Mouse (Mus musculus): Measurements from ENCODE around the gene Fgf2. TPM values are rescaled to one million over a fixed set of nuclear protein-coding genes. Genes with fewer than 3 reads are reported as not detected.
A peak's percentile ranks its signal among the peaks of the same experiment; 100 is the strongest.

The Fgf2 gene
- 3.2 TPM in 2 replicates for polyA plus RNA-seq (2012; rRNA removed)

DNA sequence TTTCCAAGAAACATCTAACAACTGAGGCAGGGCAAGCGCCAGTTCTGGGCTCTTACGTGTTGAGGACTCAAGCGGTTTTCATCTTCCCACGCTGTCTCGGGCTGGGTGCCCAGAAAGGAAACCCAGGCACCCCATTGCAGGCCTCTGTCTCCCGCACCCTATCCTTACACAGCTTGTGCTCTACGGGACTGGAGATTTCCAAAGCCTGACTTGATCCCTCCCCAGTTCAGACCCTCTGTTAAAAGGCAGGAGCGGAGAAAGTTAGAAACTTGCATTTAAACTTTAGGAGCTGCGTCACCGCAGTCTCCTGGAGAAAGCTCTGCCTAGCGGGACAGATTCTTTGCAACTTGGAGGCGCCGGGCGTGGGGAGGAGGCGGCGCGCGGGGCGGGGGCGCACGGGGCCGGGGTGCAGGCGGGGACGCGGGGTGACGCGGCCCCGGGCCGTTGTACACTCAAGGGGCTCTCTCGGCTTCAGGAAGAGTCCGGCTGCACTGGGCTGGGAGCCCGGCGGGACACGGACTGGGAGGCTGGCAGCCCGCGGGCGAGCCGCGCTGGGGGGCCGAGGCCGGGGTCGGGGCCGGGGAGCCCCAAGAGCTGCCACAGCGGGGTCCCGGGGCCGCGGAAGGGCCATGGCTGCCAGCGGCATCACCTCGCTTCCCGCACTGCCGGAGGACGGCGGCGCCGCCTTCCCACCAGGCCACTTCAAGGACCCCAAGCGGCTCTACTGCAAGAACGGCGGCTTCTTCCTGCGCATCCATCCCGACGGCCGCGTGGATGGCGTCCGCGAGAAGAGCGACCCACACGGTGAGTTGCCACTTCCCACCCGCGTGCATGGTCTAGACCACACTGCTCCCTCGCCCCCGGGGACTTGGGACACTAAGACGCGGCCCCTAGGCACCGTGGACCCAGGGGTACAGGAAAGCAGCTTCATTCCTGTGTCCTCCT, at the start of gene Fgf2:
Gene Fgf2, plus strand, starts transcription at position 126 of the 945 bp plus-strand sequence.
- peak in 1 of 2 experiments; percentile 73 for DNase-seq (ENCODE audit: extremely low spot score in 1 of 2, low spot score in 1 of 2)

DNA sequence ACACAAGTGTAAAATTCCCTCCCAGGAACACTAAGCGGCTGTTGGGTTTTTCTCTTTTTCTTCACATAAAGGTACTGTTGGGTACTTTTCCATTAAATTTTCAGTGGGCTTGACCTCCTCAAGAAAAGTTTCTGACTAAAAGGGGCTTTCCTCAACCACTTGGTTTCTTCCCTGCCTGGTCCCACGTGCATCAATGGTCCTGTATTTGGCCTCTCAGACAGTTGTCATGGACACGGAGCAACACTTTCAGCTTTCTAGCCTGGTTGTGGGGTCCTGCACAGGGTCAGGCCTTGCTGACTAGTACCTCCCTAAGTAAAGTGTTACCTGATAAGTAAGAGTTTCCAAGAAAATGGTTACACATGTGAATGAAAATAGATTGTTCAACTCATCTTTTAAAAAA, 48.7 kb upstream of the Fgf2 start:
- no peak for DNase-seq (ENCODE audit: extremely low spot score in 1 of 2, low spot score in 1 of 2)

DNA sequence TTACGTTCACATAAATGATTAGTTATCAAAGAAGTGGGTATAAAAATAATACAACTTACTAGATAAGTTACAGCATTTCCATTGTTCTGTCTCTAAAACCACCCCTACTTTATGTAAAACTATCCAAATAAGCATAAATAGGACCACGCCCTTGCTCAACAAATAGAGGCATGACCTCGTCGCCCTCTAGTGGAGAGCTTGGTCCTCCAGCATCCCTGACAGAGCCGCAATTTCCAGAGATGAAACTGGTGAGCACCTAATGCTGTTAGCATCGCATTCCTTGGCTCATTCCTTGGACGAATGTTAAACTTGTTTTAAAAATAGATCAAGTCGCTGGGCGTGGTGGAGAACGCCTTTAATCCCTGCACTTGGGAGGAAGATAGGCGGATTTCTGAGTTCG, 45.5 kb upstream of the Fgf2 start:
- DNase-seq (ENCODE audit: extremely low spot score in 1 of 2, low spot score in 1 of 2), result peak in 1 of 2 experiments; percentile 54

DNA sequence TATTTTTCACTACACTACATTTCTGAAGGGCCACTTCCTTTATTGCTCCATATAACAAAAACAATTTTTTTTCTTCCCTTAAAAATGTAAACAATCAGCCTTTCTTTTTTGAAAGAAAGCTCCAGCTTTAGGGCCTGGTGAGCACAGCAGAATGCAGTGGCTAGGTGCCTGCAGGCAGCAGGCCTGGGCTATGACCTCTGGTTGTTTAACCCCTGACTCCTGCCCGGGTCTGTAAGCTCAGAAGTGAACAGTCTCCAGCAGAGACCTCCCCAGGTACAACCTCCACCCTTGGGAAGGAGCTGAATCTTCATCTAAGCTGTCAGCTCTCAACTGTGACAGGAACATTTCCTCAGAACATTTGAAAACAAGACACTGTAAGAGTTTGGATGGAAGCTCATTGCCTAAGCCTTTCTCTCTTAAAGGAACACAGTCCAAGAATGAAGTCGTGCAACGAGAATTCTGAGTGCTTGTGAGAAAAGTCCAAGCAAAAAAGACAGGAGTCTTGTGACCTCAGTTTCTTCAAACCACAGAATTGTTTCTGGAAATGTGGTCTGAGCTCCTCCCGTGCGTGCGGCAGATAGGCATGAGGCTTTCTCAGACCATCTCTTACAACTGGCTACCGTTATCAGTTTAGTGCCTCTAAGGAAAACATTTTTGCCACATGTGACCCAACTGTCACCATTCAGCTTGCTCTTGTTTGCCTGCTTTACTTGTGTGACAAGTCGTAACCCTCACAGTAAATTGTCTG, 44.6 kb upstream of the Fgf2 start:
- no peak for DNase-seq (ENCODE audit: extremely low spot score in 1 of 2, low spot score in 1 of 2)

DNA sequence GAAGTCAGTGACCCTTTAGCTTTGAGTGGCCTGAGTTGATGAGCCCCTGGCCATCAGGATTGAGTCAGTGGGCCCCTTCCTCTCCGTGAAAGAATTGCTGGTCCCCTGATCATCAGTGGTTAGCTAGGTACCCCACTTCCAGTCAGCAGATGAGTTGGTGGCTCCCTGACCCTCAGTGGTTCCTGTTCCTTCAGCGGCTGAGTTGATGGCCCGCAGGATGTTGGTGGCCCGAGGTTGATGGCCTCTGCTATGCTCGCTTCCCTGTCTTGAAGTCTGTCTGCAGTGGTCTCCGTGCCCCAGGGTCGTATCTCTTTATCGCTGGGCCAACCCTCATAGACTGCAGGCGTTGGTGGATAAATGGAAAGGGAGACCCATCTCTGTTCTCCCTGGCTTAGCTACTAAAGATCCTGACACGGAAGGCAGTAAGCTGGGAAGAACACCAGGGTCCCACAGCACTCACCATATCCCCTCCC, 36.2 kb upstream of the Fgf2 start:
- peak in 1 of 2 experiments; percentile 11 for DNase-seq (ENCODE audit: extremely low spot score in 1 of 2, low spot score in 1 of 2)

DNA sequence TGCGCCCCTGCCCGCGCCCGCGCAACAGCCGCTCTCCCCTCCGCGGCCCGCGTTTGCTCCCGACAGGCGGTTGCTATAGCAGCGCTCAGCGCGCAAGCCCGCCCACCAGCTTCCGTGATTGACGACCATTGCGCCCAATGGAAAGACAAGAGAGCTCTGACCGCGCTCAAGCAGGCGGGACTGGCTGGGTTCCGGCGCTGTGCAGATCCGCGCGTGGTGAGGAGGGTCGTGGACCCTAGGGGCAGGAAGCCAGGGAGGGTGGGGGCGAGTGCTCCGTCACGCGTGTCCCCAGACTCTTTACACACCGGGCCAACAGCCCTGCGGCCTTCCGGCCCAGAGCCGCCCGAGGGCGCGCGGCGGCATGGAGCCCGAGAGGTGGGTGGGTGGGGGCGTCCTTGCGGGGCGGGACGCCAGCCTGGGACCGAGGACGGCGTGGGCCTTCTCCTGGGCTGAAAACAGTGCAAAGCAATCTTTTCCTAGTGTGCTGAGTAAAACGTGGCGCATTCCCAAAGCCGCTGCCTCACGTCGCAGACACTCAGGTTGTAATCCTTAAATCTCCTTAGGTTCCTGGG, 35.7 kb upstream of the Fgf2 start, which contains the start of the genes Bbs12 and Cetn4:
Gene Bbs12, plus strand, starts transcription at position 185 of the 572 bp plus-strand sequence.
Gene Cetn4, minus strand, starts transcription at position 339 of the 572 bp plus-strand sequence.
- peak; percentile 89 to 99 for DNase-seq (ENCODE audit: extremely low spot score in 1 of 2, low spot score in 1 of 2)

DNA sequence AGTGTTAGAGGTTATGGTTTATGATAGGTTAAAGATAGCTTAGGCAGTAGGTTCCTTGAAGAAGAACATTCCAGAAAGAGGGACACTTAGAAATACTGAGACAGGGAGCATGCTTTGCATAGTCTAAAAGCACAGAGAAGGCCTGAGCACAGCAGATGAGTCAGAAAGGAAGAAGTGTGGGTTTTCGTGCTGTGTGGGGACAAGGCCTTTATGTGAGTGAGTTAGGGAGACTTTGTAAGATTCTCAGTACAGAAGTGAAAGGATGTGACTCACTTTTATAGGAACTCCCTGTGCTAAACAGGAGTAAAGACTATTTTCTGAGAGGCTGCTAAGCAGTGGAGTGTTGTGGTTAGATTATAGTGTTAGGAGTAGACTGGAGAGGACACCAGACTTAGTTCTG, 34.8 kb upstream of the Fgf2 start:
- peak; percentile 61 to 76 for DNase-seq (ENCODE audit: extremely low spot score in 1 of 2, low spot score in 1 of 2)

DNA sequence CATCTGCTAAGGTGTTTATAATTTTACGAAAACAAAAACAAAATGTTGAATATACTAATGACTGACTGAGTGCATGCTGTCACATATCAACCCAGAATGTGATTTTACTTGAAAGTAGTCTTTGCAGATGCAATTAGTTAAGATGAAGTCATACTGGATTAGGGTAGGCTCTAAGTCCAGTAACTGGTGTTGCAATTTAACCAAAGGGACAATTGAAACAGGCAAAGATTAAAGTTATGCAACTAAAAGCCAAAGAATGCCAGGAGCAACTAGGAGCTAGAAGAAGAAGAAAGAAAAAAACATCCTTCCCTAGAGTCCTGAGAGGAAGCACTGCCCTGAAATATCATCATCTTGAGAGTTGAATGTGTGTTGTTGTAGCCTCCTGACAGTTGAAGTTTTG, 31.9 kb upstream of the Fgf2 start:
- no peak for DNase-seq (ENCODE audit: extremely low spot score in 1 of 2, low spot score in 1 of 2)

DNA sequence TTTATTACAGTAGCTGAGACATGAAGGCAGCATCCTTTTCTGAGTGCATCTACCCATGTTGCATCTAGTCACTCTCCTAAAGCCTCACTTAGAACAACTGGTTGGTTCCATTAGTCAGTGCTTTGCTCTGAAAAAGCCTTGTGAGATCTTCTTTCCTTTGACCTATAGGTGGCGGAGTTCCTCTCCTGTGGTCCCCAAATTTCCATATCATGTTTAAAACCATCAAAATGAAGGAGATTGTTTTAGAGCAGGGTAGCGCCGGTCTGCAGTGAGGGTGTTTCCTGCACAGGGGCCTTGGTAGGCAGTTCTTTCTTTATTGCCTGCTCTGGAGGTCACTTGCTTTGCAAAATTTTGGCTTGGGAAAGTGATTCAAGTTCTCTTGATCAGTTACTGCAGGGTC, 23.8 kb upstream of the Fgf2 start:
- peak in 1 of 2 experiments; percentile 39 for DNase-seq (ENCODE audit: extremely low spot score in 1 of 2, low spot score in 1 of 2)

DNA sequence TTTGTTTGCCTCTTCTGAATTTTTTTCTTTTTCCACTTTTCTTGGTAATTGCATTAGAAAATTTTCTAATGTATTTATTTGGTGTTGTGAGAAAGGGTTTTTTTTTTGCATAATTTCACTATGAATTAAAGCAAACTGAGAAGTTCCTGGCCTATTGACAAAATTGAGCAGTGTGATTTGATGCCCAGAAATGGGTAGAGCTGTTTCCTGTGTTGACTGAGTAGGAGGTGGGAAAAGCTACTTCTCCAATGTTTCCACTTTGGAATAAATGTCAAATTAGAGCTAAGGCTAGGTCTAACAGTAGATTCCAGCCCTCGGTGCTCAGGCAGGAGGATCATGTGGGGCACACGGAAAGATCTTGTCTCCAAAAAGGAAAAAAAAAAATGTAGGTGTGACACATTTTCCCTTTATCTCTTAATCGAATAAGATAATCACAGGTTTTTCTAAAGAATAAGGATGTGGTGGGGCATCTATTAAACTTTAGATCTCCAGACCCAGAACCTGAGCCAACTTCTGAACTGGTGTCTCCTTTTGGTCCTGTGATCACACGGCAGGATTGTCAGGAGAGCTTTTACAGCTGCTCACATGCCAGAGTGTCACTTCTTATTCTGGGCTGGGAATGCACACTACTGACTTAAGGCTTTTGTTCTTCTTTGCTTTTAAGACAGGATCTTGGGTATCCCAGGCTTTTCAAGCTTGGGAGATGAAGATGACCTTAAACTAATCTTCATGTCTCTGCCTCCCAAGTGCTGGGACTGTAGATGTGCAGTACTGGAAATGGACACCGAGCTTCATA, 22.6 kb upstream of the Fgf2 start:
- DNase-seq (ENCODE audit: extremely low spot score in 1 of 2, low spot score in 1 of 2), result no peak

DNA sequence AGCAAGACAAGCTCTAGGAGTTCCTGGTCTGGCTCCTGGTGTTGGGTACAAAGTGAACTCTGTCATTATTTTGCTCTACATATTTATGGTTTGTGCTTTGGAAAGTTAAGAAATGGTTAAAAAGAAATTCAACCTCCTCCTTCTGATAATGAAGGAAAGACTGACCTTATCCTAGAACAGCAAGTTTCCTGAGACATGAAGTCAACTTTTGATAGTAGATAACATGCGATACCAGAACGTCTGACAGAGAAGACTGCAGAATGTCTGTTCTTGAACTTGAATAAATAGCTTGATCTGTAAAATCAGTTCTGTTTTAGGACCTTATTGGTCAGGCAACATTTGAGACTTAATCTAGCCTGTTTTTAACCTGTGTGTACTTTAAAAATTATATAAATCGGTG, 21.5 kb upstream of the Fgf2 start:
- DNase-seq (ENCODE audit: extremely low spot score in 1 of 2, low spot score in 1 of 2), result no peak

DNA sequence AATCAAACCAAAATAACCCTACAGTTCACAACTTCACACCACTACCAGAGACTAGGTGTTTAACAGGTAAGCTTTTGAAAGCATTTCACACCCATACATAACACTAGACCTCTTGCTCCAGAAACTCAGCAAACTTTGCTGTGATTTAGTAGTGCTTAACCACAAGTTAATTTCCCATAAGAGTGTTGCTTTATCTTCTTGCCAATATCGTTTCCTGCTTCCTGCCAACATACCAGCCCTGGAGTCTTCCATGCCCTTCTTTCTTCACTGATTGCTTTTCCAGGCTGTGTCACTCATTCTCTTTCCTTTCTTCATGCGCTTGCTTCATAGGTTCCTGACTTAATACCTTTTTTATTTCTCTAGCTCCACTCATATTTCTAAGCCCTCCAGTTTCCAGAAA, 19.7 kb upstream of the Fgf2 start:
- DNase-seq (ENCODE audit: extremely low spot score in 1 of 2, low spot score in 1 of 2), result no peak

DNA sequence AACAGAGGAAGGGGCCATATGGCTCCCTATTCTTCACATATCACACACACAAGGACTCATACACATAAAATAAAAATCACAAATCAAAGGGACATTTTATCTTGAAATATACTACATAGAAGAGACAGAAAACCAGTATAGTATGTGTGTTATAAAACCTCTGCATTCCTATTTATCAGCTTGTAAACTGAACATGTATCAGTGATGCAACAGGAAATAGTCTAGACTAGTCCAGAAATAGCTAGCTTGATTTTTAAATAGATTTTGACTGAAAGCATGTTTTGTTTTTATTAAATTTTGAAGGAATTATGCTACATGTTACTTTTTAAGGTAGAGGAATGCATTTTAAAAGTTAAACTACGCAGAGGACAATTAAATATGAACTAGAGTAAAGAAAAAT, 18.2 kb upstream of the Fgf2 start:
- DNase-seq (ENCODE audit: extremely low spot score in 1 of 2, low spot score in 1 of 2), result no peak

DNA sequence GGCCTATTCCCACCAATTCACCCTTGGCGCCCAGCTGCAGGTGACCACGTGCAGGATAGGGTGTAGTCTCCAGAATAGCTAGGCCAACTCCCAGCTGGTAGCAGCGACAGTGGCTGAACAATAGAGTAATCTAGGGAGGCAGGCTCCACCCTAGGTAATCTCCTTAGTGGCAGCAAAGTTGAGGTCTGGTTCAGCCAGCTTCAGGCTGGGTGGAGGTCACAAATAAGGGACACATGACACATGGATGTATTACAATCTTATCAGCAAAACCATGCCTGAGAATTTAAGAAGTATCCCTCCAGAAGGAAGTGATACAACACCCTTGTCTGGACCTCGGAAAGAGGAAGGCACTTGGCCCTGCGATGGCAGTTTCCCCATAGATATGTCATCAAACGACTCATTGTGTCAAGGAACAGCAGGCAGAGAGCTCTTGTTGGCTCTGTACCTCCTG, 16.1 kb upstream of the Fgf2 start:
- DNase-seq (ENCODE audit: extremely low spot score in 1 of 2, low spot score in 1 of 2), result no peak

DNA sequence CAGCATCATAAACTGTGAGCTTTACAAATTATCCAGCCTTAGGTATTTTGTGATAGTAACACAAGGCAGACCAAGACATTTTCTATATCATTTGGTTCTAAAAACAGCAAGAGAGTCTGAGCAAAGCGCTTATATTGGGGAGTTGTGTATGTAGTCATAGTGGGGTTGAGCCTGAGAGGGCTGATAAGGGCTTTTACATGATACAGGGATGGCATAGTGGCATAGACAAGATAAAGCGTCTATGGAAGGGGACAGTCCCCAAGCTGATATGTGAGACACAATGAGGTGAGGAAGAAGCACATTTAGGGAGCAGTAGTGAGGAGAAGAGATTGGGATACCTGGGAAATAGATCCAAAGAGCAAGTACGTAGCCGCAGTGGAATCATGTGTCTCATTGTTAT, 14.1 kb upstream of the Fgf2 start:
- DNase-seq (ENCODE audit: extremely low spot score in 1 of 2, low spot score in 1 of 2), result no peak

DNA sequence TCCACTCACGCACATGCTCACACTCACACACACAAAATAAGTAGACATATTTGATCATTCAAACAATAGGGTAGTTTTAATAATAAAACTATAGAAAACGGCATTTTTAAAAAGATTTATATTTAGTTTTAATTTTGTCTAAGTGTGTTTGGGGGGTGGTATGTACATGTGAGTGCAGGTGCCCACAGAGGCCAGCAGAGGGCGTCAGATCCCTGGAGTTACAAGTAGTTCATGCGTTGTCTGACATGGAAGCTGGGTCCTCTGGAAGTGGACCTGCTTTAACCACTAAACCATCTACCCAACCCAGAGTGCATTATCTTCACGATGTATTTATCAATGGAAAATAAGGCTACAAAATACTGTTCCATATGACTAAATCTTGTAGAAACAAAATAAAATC, 7.0 kb upstream of the Fgf2 start:
- DNase-seq (ENCODE audit: extremely low spot score in 1 of 2, low spot score in 1 of 2), result no peak

DNA sequence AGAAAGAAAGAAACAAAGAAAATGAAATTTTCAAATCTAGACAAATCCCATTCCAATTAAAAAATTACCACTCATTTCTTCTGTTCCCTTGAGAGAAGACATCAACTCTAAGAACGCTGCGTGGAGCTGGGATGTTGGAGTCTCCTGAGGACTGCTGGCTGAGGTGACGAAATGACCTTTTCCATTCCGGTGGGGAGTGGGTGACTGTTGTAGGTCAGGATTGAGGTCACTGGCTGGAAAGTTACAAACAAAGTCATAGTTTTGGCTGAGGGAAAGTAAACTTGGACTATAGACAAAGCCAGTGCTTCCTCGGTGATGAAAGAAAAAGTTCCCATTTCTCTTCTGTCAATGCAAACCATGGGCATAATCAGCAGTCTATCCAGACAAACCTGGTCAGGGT, 5.3 kb upstream of the Fgf2 start:
- DNase-seq (ENCODE audit: extremely low spot score in 1 of 2, low spot score in 1 of 2), result no peak

DNA sequence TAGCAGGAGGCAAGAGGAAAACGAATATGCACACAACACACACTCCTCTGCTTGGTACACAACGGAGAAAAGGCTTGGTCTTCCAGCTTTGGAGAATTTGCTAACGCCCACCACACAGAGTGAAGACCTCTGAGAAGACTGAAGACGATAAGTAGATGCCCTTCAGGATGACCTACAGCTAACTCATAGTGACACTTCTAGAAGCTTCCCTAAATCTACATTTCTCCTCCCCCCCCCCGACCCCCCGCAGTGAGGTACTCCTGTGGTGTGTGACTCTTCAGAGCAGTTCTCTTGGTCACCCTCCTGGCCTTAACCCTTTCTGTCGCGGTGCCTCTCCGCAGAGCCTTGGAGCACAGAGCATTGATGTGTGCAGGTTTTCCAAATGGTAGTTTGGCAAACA, 475 bp upstream of the Fgf2 start:
- no peak for DNase-seq (ENCODE audit: extremely low spot score in 1 of 2, low spot score in 1 of 2)

DNA sequence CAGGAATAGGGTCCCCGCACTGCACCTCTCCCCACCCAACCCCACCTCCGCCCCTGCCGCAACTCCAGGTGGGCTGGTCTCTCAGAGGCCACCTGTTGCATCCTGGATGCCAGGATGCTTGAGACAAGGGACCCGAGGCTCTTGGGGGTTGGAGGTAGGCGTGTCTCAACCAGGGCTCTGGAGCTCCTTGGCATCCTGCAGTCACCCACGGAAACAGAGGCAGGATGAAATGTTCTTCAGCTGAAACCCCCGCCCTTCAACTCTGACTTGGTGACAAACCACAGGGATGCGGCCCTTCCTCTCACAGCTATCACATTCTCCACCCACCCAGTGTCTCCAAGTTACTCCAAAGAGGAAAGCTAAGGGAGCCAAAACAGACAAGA, 1.0 kb downstream of the Fgf2 start:
- DNase-seq (ENCODE audit: extremely low spot score in 1 of 2, low spot score in 1 of 2), result no peak

DNA sequence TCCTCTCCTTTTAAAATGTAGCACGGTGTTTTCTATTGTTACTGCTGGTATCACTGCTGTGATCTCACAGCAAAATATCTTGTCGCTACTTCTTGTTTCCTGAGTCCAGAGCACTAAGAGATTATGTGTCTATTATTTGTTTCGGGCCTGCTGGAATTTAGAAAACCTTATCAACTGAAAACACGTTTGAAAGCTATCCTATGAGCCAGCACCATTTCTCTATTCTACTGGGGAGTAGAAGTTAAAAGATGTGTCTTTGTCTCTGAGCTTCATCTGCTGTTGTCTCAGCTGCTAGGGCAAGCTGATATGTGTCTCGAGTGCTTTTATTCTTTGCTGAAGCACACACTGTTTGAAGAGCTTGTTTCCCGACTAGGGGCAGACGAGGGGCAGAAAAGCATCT, 2.2 kb downstream of the Fgf2 start:
- no peak for DNase-seq (ENCODE audit: extremely low spot score in 1 of 2, low spot score in 1 of 2)
